Comparison of ENCODE assay signal across 12 mouse cellular contexts in genomic region chr13:35843383-35843782, GRCm38 (mm10).
"Had no signal": no experiment of that assay in that cellular context is flagged by ENCODE, and none has a peak within 500 bp of the region (broad histone marks: within the 10 kb centered on the region; RNA-seq: fewer than 3 reads in every experiment).

No protein-coding gene starts in this region.

- H3K9ac ChIP-seq: liver, embryonic 15.5 days; neural tube, embryonic 15.5 days had no signal

- H3K4me3 ChIP-seq: left cerebral cortex, adult 2 months; limb, embryonic 10.5 days; liver, embryonic 15.5 days; midbrain, embryonic 10.5 days; myocyte; neural tube, embryonic 15.5 days had no signal

- H3K4me2 ChIP-seq: liver, embryonic 11.5 days; liver, embryonic 15.5 days; neural tube, embryonic 15.5 days had no signal

- H3K36me3 ChIP-seq: neural tube, embryonic 15.5 days had no signal

- H3K27me3 ChIP-seq: liver, embryonic 15.5 days; neural tube, embryonic 15.5 days had no signal

- H3K27ac ChIP-seq: left cerebral cortex, adult 2 months; limb, embryonic 10.5 days; liver, embryonic 15.5 days; midbrain, embryonic 10.5 days; neural tube, embryonic 15.5 days had no signal

- H3K9me3 ChIP-seq: limb, embryonic 10.5 days; liver, embryonic 15.5 days; midbrain, embryonic 10.5 days; neural tube, embryonic 15.5 days had no signal

- DNase-seq: kidney, postnatal 25 days; midbrain, embryonic 14.5 days; right cerebral cortex, adult 18-20 months; right cerebral cortex, postnatal 25 days; thymus, postnatal 4 days had no signal
